Mouse (Mus musculus) limb, embryonic 13.5 days (tissue): Measurements from ENCODE around the gene 0610010K14Rik. TPM values are rescaled to one million over a fixed set of nuclear protein-coding genes. Genes with fewer than 3 reads are reported as not detected.

Source experiments
- ATAC-seq: fragments of 200-750 bp; cut with Nextera tagmentation; 2 replicates; pipeline ENCODE4 v1.8.0; 2017; ENCODE audit warnings: low read depth, moderate number of reproducible peaks, moderate TSS enrichment; ENCODE audit not compliant: low FRiP score
- H3K27ac ChIP-seq: fragments of 300-500 bp; sonication (generic); 2 replicates; pipeline ENCODE4 v1.5.1; 2015; ENCODE audit warnings: inconsistent platforms, mild to moderate bottlenecking, moderate library complexity
- H3K27me3 ChIP-seq: fragments of 300-500 bp; sonication (generic); 2 replicates; pipeline ENCODE4 v1.6.1; 2015; ENCODE audit warnings: mild to moderate bottlenecking, inconsistent platforms
- H3K36me3 ChIP-seq: fragments of 300-500 bp; sonication (generic); 2 replicates; pipeline ENCODE4 v1.6.1; 2015; ENCODE audit warnings: inconsistent platforms, mild to moderate bottlenecking, moderate library complexity
- H3K4me1 ChIP-seq: fragments of 300-500 bp; sonication (generic); 2 replicates; pipeline ENCODE4 v1.6.1; 2015; ENCODE audit warnings: inconsistent platforms
- H3K4me2 ChIP-seq: fragments of 300-500 bp; sonication (generic); replicated peaks from 2 replicates; pipeline ENCODE4 v1.6.1; 2015; ENCODE audit warnings: inconsistent platforms, mild to moderate bottlenecking, moderate library complexity
- H3K4me3 ChIP-seq: fragments of 300-500 bp; sonication (generic); 2 replicates; pipeline ENCODE4 v1.5.1; 2015; ENCODE audit warnings: moderate library complexity, mild to moderate bottlenecking, inconsistent platforms
- H3K9ac ChIP-seq: fragments of 300-500 bp; sonication (generic); 2 replicates; pipeline ENCODE4 v1.6.1; 2015; ENCODE audit warnings: mild to moderate bottlenecking, inconsistent platforms
- H3K9me3 ChIP-seq: fragments of 300-500 bp; sonication (generic); 2 replicates; pipeline ENCODE4 v1.6.1; 2016; ENCODE audit warnings: inconsistent platforms
- WGBS: fragments of 180-500 bp; shearing (Covaris S2); methylation state at CpG from one replicate; pipeline ENCODE4 v1.1.7; 2015; 5-methylcytosine and 5-hydroxymethylcytosine counted together
- polyA plus RNA-seq: library from polyadenylated mRNA; unstranded; fragments of >200 nt; fragmentation: Nextera tagmentation; extraction: Ambion mirVana; gene quantifications from 2 replicates; pipeline ENCODE4 v1.2.1, GENCODE M21; 2015

The 0610010K14Rik gene
- polyA plus RNA-seq, 1 experiment from 2014 or later: 209 TPM

- ATAC-seq: peak; percentile 95
- Histone ChIP-seq H3K9me3 (no peaks in the 10 kb centered on the region), H3K9ac (peak within 1 kb of the TSS; percentile 79), H3K4me3 (peak within 1 kb of the TSS; percentile 56), H3K27me3 (peaks cover 49% of the 10 kb centered on the region), H3K4me2 (peak within 1 kb of the TSS; percentile 85), H3K36me3 (no peaks in the 10 kb centered on the region), H3K27ac (peak within 1 kb of the TSS; percentile 61), H3K4me1 (peaks cover 31% of the 10 kb centered on the region)
- WGBS: under 1% methylated on average over 28 of the region's 28 CpGs
Observed at GRCm38 (mm10) chr11:70220731-70221602, 16.7 kb downstream of the 0610010K14Rik start, which contains the start of gene Slc16a13. TSS of gene Slc16a13 (minus strand) at chr11:70221064.

GRCm38 (mm10) chr11:70220323-70220722 lies 17.4 kb downstream of the 0610010K14Rik start:
- Histone ChIP-seq H3K4me3 (peak overlapping the region; percentile 56), H3K9me3 (no peaks in the 10 kb centered on the region), H3K27me3 (peaks cover 49% of the 10 kb centered on the region), H3K36me3 (no peaks in the 10 kb centered on the region), H3K9ac (peak overlapping the region; percentile 79), H3K4me1 (peaks cover 36% of the 10 kb centered on the region), H3K27ac (peak overlapping the region; percentile 52), H3K4me2 (peak overlapping the region; percentile 85)
- WGBS: under 1% methylated on average over 24 of the region's 24 CpGs
- no peak for ATAC-seq

- Histone ChIP-seq H3K27me3 (peaks cover 49% of the 10 kb centered on the region), H3K27ac (peak overlapping the region; percentile 52; the same call in 1 of the 2 replicates), H3K36me3 (no peaks in the 10 kb centered on the region), H3K4me3 (peak overlapping the region; percentile 56), H3K9me3 (no peaks in the 10 kb centered on the region), H3K4me2 (peak overlapping the region; percentile 85), H3K9ac (peak overlapping the region; percentile 79), H3K4me1 (peaks cover 40% of the 10 kb centered on the region)
- ATAC-seq: no peak
- 57% methylated on average over 7 of the region's 7 CpGs for WGBS
Observed at GRCm38 (mm10) chr11:70219873-70220272, 17.8 kb downstream of the 0610010K14Rik start.

- H3K27me3 ChIP-seq: peaks cover 49% of the 10 kb centered on the region
- no peak overlapping the region for H3K27ac ChIP-seq
- H3K4me3 ChIP-seq: no peak overlapping the region
- H3K4me1 ChIP-seq: peaks cover 50% of the 10 kb centered on the region
- WGBS: 90% methylated on average over 15 of the region's 15 CpGs
- H3K4me2 ChIP-seq: peak overlapping the region; percentile 85
- ATAC-seq: no peak
- H3K9me3 ChIP-seq: no peaks in the 10 kb centered on the region
- no peak overlapping the region for H3K9ac ChIP-seq
- H3K36me3 ChIP-seq: no peaks in the 10 kb centered on the region
Observed at GRCm38 (mm10) chr11:70218741-70219470, 18.8 kb downstream of the 0610010K14Rik start.

- 86% methylated on average over 4 of the region's 4 CpGs for WGBS
- Histone ChIP-seq H3K4me2 (no peak overlapping the region), H3K27ac (no peak overlapping the region), H3K4me3 (no peak overlapping the region), H3K4me1 (peaks cover 55% of the 10 kb centered on the region), H3K27me3 (peaks cover 52% of the 10 kb centered on the region), H3K36me3 (no peaks in the 10 kb centered on the region), H3K9ac (no peak overlapping the region), H3K9me3 (no peaks in the 10 kb centered on the region)
- ATAC-seq: no peak
Observed at GRCm38 (mm10) chr11:70218039-70218438, 19.7 kb downstream of the 0610010K14Rik start.

- Histone ChIP-seq H3K4me1 (peaks cover 44% of the 10 kb centered on the region), H3K36me3 (no peaks in the 10 kb centered on the region), H3K4me2 (no peak overlapping the region), H3K27me3 (peaks cover 60% of the 10 kb centered on the region), H3K9ac (no peak overlapping the region), H3K27ac (no peak overlapping the region), H3K9me3 (no peaks in the 10 kb centered on the region), H3K4me3 (no peak overlapping the region)
- 58% methylated on average over 3 of the region's 3 CpGs for WGBS
- no peak for ATAC-seq
Observed at GRCm38 (mm10) chr11:70216103-70216502, 21.6 kb downstream of the 0610010K14Rik start.

- Histone ChIP-seq H3K4me3 (peak overlapping the region; percentile 41), H3K4me1 (peaks cover 41% of the 10 kb centered on the region), H3K27ac (no peak overlapping the region), H3K27me3 (peaks cover 64% of the 10 kb centered on the region), H3K36me3 (no peaks in the 10 kb centered on the region), H3K4me2 (peak overlapping the region; percentile 71; the same call in 1 of the 2 replicates), H3K9me3 (no peaks in the 10 kb centered on the region), H3K9ac (no peak overlapping the region)
- no peak for ATAC-seq
- 10% methylated on average over 22 of the region's 22 CpGs for WGBS
Observed at GRCm38 (mm10) chr11:70215301-70215700, 22.4 kb downstream of the 0610010K14Rik start.

- H3K9me3 ChIP-seq: no peaks in the 10 kb centered on the region
- peaks cover 64% of the 10 kb centered on the region for H3K27me3 ChIP-seq
- H3K4me3 ChIP-seq: peak overlapping the region; percentile 41
- WGBS: 3% methylated on average over 18 of the region's 18 CpGs
- H3K4me2 ChIP-seq: peak overlapping the region; percentile 71
- peaks cover 37% of the 10 kb centered on the region for H3K4me1 ChIP-seq
- peak; percentile 18; the same call in 1 of the 2 replicates for ATAC-seq
- peak overlapping the region; percentile 62; the same call in 1 of the 2 replicates for H3K9ac ChIP-seq
- no peak overlapping the region for H3K27ac ChIP-seq
- H3K36me3 ChIP-seq: no peaks in the 10 kb centered on the region
Observed at GRCm38 (mm10) chr11:70214856-70215209, 22.9 kb downstream of the 0610010K14Rik start.

GRCm38 (mm10) chr11:70214191-70214855 lies 23.4 kb downstream of the 0610010K14Rik start:
- peak overlapping the region; percentile 41 for H3K4me3 ChIP-seq
- H3K9ac ChIP-seq: peak overlapping the region; percentile 62
- H3K9me3 ChIP-seq: no peaks in the 10 kb centered on the region
- peaks cover 32% of the 10 kb centered on the region for H3K4me1 ChIP-seq
- no peak overlapping the region for H3K27ac ChIP-seq
- H3K27me3 ChIP-seq: peaks cover 64% of the 10 kb centered on the region
- ATAC-seq: 0 out of 2 replicates have a peak, but pooled peaks have one; percentile 11
- H3K36me3 ChIP-seq: no peaks in the 10 kb centered on the region
- WGBS: 2% methylated on average over 45 of the region's 46 CpGs
- H3K4me2 ChIP-seq: peak overlapping the region; percentile 71

- Histone ChIP-seq H3K27me3 (peaks cover 64% of the 10 kb centered on the region), H3K36me3 (no peaks in the 10 kb centered on the region), H3K9me3 (no peaks in the 10 kb centered on the region), H3K4me2 (peak overlapping the region; percentile 71), H3K4me3 (peak overlapping the region; percentile 41), H3K27ac (no peak overlapping the region), H3K9ac (peak overlapping the region; percentile 62), H3K4me1 (peaks cover 26% of the 10 kb centered on the region)
- ATAC-seq: no peak
- 8% methylated on average over 26 of the region's 26 CpGs for WGBS
Observed at GRCm38 (mm10) chr11:70213736-70214135, 24.0 kb downstream of the 0610010K14Rik start.

GRCm38 (mm10) chr11:70212896-70213295 lies 24.8 kb downstream of the 0610010K14Rik start:
- no peak for ATAC-seq
- peaks cover 64% of the 10 kb centered on the region for H3K27me3 ChIP-seq
- no peak overlapping the region for H3K4me2 ChIP-seq
- no peak overlapping the region for H3K9ac ChIP-seq
- no peaks in the 10 kb centered on the region for H3K36me3 ChIP-seq
- 10% methylated on average over 9 of the region's 9 CpGs for WGBS
- no peak overlapping the region for H3K4me3 ChIP-seq
- H3K27ac ChIP-seq: no peak overlapping the region
- peaks cover 24% of the 10 kb centered on the region for H3K4me1 ChIP-seq
- H3K9me3 ChIP-seq: no peaks in the 10 kb centered on the region
